Mouse (Mus musculus): ENCODE data around the gene Rad51d. TPM values are rescaled to one million over a fixed set of nuclear protein-coding genes. Genes with fewer than 3 reads are reported as not detected.
"Not testable (repeated sequence)": the region's sequence is repeated elsewhere in the genome, so short reads cannot be mapped to it uniquely, and the experiment has no call there.

Gene Rad51d
- total RNA-seq (2021): 10 to 100 TPM in 1 of 2 experiments, 1 to 10 TPM in 1; 9.0 to 10.6 TPM

DNA sequence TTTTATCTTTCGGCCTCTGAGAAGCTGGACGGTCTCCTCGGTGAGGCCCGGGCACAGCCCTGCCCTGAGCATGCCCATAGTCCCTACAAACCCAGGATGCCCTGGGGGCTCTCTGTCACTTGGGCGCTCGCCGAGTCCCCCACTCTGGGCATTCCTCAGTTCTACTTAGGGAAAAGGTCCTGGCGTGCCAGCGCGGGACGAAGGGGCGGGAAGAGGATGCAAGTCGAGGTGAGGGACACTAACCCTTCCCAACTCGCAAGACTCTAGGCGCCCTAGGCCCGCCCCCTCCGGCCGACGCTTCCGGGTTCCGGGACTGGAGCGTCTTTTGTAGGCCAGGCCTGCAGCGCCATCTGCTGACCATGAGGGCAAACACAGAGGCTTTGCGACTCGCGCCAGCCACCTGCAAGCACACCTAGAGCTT lies at the start of gene Rad51d:
Gene Rad51d, minus strand, starts transcription at position 273 of the 421 bp plus-strand sequence.
- DNase-seq: peak; percentile 93 to 95
- intact Hi-C loops (cut with DNase I): loop anchor here (1.0 to 2.0 kb wide), 4 partner anchors 72 to 655 kb away; no protein-coding TSS in a partner anchor

GRCm38 (mm10) chr11:82933186-82933585 lies 42.8 kb upstream of the Rad51d start:
- intact Hi-C loops (cut with DNase I): loop anchor here (2.0 kb wide), 1 partner anchor 14 kb away; no protein-coding TSS in a partner anchor
- DNase-seq: no peak

- intact Hi-C loops (cut with DNase I): loop anchor here (2.0 kb wide), 1 partner anchor 15 kb away; no protein-coding TSS in a partner anchor
- not testable (repeated sequence) for DNase-seq
Measured at GRCm38 (mm10) chr11:82931671-82932450, 41.4 kb upstream of the Rad51d start.

DNA sequence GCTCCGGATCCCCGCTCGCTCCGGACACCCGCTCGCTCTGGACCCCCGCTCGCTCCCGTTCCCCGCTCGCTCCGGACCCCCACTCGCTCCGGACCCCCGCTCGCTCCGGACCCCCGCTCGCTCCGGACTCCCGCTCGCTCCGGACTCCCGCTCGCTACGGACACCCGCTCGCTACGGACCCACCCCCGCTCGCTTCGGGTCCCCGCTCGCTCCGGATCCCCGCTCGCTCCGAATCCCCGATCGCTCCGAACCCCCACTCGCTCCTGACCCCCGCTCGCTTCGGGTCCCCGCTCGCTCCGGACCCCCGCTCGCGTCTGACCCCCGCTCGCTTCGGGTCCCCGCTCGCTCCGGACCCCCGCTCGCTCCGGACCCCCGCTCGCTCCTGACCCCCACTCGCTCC lies 40.7 kb upstream of the Rad51d start:
- DNase-seq; intact Hi-C loops (cut with DNase I): not testable (repeated sequence)

DNA sequence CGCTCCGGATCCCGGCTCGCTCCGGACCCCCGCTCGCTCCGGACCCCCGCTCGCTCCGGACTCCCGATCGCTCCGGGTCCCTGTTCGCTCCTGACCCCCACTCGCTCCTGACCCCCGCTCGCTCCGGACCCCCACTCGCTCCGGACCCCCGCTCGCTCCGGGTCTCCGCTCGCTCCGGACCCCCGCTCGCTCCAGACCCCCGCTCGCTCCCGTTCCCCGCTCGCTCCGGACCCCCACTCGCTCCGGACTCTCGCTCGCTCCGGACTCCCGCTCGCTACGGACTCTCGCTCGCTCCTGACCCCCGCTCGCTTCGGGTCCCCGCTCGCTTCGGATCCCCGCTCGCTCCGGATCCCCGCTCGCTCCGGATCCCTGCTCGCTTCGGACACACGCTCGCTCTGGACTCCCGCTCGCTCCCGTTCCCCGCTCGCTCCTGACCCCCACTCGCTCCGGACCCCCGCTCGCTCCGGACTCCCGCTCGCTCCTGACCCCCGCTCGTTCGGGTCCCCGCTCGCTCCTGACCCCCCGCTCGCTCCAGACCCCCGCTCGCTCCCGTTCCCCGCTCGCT lies 40.1 kb upstream of the Rad51d start:
- DNase-seq: not testable (repeated sequence)

GRCm38 (mm10) chr11:82929633-82929950 lies 39.2 kb upstream of the Rad51d start:
- intact Hi-C loops (cut with DNase I): loop anchor here (2.0 kb wide), 1 partner anchor 25 kb away; no protein-coding TSS in a partner anchor
- no peak for DNase-seq

More for the DNA sequence above, 40.1 kb upstream of the Rad51d start:
- intact Hi-C loops (cut with DNase I): not testable (repeated sequence)

DNA sequence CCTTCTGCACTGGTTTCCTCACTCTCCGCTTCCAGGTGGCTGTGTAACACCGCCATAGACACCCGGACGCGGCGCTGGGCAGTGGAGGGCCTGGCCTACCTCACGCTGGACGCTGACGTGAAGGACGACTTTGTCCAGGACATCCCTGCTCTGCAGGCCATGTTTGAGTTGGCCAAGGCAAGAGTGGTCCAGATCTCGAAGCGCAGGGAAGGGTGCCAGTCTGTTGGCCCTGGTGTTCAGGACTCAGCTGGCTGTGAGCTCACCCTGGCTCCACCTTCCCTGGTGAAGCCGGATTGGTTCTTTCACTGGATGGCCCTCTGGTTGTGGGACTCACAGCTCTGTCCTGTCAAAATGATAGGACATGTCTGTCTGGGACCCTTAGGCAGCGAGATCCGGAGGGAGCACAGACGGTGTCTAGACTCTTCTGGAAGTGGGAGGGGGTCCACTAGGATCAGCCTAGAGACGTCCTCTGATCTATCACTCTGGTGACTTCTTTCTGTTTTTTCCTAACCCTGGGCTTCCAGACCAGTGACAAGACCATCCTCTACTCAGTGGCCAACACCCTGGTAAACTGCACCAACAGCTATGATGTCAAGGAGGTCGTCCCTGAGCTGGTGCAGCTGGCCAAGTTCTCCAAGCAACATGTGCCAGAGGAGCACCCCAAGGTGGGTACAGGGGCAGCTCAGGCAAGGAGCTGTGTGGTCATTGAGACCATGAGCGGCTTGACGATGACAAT lies 38.7 kb upstream of the Rad51d start:
- no peak for DNase-seq
- intact Hi-C loops (cut with DNase I): loop anchor here (2.0 kb wide), 1 partner anchor 26 kb away; no protein-coding TSS in a partner anchor

GRCm38 (mm10) chr11:82923910-82924309 lies 33.5 kb upstream of the Rad51d start:
- intact Hi-C loops (cut with DNase I); DNase-seq: not testable (repeated sequence)

GRCm38 (mm10) chr11:82921691-82922090 lies 31.3 kb upstream of the Rad51d start:
- intact Hi-C loops (cut with DNase I): no loop called here
- DNase-seq: no peak

DNA sequence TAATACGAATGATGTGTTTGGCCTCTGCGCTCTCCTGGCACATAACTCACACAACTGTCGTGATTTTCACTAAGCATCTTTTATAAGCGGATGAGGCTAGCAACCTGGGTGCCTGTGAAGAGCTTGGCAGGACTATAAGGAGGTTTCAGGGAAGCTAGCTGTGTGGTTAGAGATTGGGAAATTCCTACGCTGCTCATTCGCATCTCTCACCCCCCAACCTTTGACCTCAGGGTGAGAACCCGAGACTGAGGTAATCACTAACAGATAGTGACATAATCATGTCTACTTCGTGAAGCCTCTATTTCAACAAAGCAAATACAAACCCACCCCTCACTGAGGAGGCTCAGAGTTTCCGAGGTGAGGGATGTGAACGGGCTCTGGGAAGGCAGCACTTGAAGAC lies 30.4 kb upstream of the Rad51d start:
- intact Hi-C loops (cut with DNase I): no loop called here
- DNase-seq: no peak

DNA sequence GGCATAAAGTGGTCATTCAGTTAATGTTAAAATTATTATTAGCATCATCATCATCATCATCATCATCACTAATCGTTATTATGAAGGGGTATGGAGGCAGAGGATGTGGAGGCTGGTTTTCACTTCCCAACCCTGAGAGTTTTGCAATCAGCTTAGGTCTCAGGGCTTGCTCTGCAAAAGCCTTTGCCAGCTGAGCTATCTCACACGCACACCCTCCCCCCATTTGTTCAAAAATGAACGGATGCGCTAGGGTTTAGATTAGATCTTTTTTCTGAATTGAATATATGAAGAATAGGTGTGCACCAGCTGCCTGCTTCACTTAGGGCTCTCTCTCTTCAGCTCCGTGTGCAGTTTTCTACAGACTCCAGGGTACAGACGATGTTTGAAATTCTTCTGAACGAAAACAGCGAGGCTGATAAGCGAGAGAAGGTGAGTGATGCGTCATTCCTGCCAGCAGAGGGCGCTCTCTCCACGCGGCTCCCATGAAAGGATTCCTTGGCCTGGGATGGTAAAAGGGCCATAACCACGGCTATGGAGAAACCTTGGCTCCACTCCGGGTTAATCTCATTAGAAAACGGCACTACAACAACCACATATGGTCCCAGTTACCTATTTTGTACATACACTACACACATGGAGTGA lies 24.4 kb upstream of the Rad51d start:
- peak; percentile 81 to 90 for DNase-seq
- intact Hi-C loops (cut with DNase I): loop anchor here (1.0 to 2.0 kb wide), 3 partner anchors 44 to 278 kb away; no protein-coding TSS in a partner anchor

GRCm38 (mm10) chr11:82910679-82911389 lies 20.4 kb upstream of the Rad51d start:
- DNase-seq: peak; percentile 64 to 69
- intact Hi-C loops (cut with DNase I): no loop called here

- DNase-seq: no peak
- intact Hi-C loops (cut with DNase I): no loop called here
Measured at GRCm38 (mm10) chr11:82910250-82910649, 19.8 kb upstream of the Rad51d start, which contains the start of gene Unc45b. Gene Unc45b (plus strand): TSS chr11:82910550.

GRCm38 (mm10) chr11:82908608-82908989 lies 18.2 kb upstream of the Rad51d start:
- no peak for DNase-seq
- intact Hi-C loops (cut with DNase I): no loop called here

GRCm38 (mm10) chr11:82907651-82908607 lies 17.5 kb upstream of the Rad51d start, which contains the start of gene Nle1:
Gene Nle1 (minus strand): TSS chr11:82908411.
- intact Hi-C loops (cut with DNase I): no loop called here

DNA sequence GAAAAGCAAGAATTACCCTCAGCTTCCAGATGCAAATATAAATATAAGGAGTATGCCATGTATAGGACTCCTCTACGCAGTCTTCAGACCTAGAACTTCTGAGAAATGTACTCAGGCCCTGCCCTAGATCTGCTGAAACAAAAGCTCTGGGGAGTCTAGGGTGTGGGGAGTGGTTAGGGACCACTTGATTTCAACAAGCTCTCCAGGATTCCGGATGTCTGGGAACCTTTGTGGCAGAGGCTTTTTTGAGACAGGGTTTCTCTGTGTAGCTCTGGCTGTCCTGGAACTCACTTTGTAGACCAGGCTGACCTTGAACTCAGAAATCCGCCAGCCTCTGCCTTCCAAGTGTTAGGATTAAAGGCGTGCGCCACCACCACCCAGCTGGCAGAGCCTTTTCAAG lies 15.4 kb upstream of the Rad51d start:
- intact Hi-C loops (cut with DNase I): no loop called here

More at GRCm38 (mm10) chr11:82907651-82908607, 17.5 kb upstream of the Rad51d start, which contains the start of gene Nle1:
- DNase-seq: peak; percentile 94 to 98

DNA sequence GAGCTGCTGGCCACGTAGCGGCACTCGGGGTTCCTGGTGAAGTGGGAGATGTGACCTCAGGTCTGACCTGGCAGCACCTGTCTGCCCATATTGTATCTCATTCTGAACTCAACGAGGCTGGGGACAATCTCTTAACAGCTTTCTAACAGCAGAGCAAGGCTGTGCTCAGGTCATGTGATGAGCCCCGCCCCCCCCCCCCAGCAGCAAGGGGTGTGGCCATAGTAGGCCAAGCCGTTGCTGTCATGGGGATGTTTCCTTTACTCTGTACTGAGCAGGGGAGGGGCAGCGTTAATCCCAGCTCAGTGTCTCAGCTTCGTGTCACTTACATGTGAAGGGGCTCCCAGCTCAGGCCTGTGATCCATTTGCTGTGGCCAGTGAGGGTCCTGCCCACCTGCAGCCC lies 14.5 kb upstream of the Rad51d start:
- no peak for DNase-seq
- intact Hi-C loops (cut with DNase I): no loop called here

More for the DNA sequence above, 15.4 kb upstream of the Rad51d start:
- no peak for DNase-seq

GRCm38 (mm10) chr11:82901606-82902310 lies 11.3 kb upstream of the Rad51d start:
- DNase-seq: no peak
- intact Hi-C loops (cut with DNase I): no loop called here
